Mouse (Mus musculus): Measurements from ENCODE around the gene Cpa5. TPM values are rescaled to one million over a fixed set of nuclear protein-coding genes. Genes with fewer than 3 reads are reported as not detected.

Cpa5 gene
- total and polyA plus RNA-seq, 2 experiments from 2014 or later = not detected

- no peaks in the 10 kb centered on the region for H3K36me3 ChIP-seq (ENCODE audit: insufficient read depth)
- DNase-seq = no peak
- WGBS = 78% methylated on average over 12 of the region's 12 CpGs
- H3K27me3 ChIP-seq (ENCODE audit: insufficient read depth, low read length) = no peaks in the 10 kb centered on the region
- no peak for TF ChIP-seq CTCF (IDR thresholded peaks at IDR 0.05; ENCODE audit: low read depth)
- ATAC-seq = no peak
- no peak overlapping the region for H3K4me2 ChIP-seq (ENCODE audit: low read depth)
- no peak overlapping the region for H3K9ac ChIP-seq
- no peaks in the 10 kb centered on the region for H3K9me3 ChIP-seq (ENCODE audit: low read length)
- H3K4me1 ChIP-seq (ENCODE audit: insufficient read depth) = no peaks in the 10 kb centered on the region
- no peak overlapping the region for H3K27ac ChIP-seq (ENCODE audit: low read depth, low read length)
- H3K4me3 ChIP-seq (ENCODE audit: low read depth, low read length) = no peak overlapping the region
Observed at GRCm38 (mm10) chr6:30643694-30644460, 33.1 kb downstream of the Cpa5 start.

- Histone ChIP-seq H3K36me3 (ENCODE audit: insufficient read depth) (no peaks in the 10 kb centered on the region), H3K27ac (ENCODE audit: low read depth, low read length) (no peak overlapping the region), H3K4me3 (ENCODE audit: low read depth, low read length) (no peak overlapping the region), H3K9ac (no peak overlapping the region), H3K27me3 (ENCODE audit: insufficient read depth, low read length) (no peaks in the 10 kb centered on the region), H3K4me2 (ENCODE audit: low read depth) (no peak overlapping the region), H3K4me1 (ENCODE audit: insufficient read depth) (no peaks in the 10 kb centered on the region), H3K9me3 (ENCODE audit: low read length) (no peaks in the 10 kb centered on the region)
- DNase-seq (no peak), ATAC-seq (no peak)
- no peak for TF ChIP-seq CTCF (IDR thresholded peaks at IDR 0.05; ENCODE audit: low read depth)
- WGBS = 35% methylated on average over 3 of the region's 3 CpGs
Observed at GRCm38 (mm10) chr6:30644462-30644861, 33.7 kb downstream of the Cpa5 start.

GRCm38 (mm10) chr6:30645379-30645778 lies 34.6 kb downstream of the Cpa5 start:
- Histone ChIP-seq H3K27me3 (ENCODE audit: insufficient read depth, low read length) (no peaks in the 10 kb centered on the region), H3K36me3 (ENCODE audit: insufficient read depth) (no peaks in the 10 kb centered on the region), H3K9ac (no peak overlapping the region), H3K4me2 (ENCODE audit: low read depth) (no peak overlapping the region), H3K27ac (ENCODE audit: low read depth, low read length) (no peak overlapping the region), H3K9me3 (ENCODE audit: low read length) (no peaks in the 10 kb centered on the region), H3K4me1 (ENCODE audit: insufficient read depth) (peaks cover 8% of the 10 kb centered on the region; the same call in 1 of the 2 replicates), H3K4me3 (ENCODE audit: low read depth, low read length) (no peak overlapping the region)
- ATAC-seq = no peak
- no peak for TF ChIP-seq CTCF (IDR thresholded peaks at IDR 0.05; ENCODE audit: low read depth)
- 80% methylated on average over 6 of the region's 6 CpGs for WGBS
- no peak for DNase-seq

- no peaks in the 10 kb centered on the region for H3K9me3 ChIP-seq (ENCODE audit: low read length)
- H3K27ac ChIP-seq (ENCODE audit: low read depth, low read length) = no peak overlapping the region
- no peaks in the 10 kb centered on the region for H3K27me3 ChIP-seq (ENCODE audit: insufficient read depth, low read length)
- H3K9ac ChIP-seq = no peak overlapping the region
- H3K4me2 ChIP-seq (ENCODE audit: low read depth) = no peak overlapping the region
- no peak overlapping the region for H3K4me3 ChIP-seq (ENCODE audit: low read depth, low read length)
- H3K36me3 ChIP-seq (ENCODE audit: insufficient read depth) = no peaks in the 10 kb centered on the region
- peak; percentile 54 for DNase-seq
- TF ChIP-seq CTCF (IDR thresholded peaks at IDR 0.05; ENCODE audit: low read depth) = no peak
- ATAC-seq = peak; percentile 26; the same call in 1 of the 2 replicates
- H3K4me1 ChIP-seq (ENCODE audit: insufficient read depth) = peaks cover 25% of the 10 kb centered on the region
- WGBS = 43% methylated on average over 11 of the region's 11 CpGs
Observed at GRCm38 (mm10) chr6:30649651-30650296, 39.0 kb downstream of the Cpa5 start.

GRCm38 (mm10) chr6:30652425-30653188 lies 41.8 kb downstream of the Cpa5 start:
- Histone ChIP-seq H3K4me1 (ENCODE audit: insufficient read depth) (peaks cover 33% of the 10 kb centered on the region), H3K4me3 (ENCODE audit: low read depth, low read length) (no peak overlapping the region), H3K27me3 (ENCODE audit: insufficient read depth, low read length) (no peaks in the 10 kb centered on the region), H3K9me3 (ENCODE audit: low read length) (no peaks in the 10 kb centered on the region), H3K36me3 (ENCODE audit: insufficient read depth) (no peaks in the 10 kb centered on the region), H3K9ac (no peak overlapping the region), H3K27ac (ENCODE audit: low read depth, low read length) (peak overlapping the region; percentile 54; the same call in 1 of the 2 replicates), H3K4me2 (ENCODE audit: low read depth) (no peak overlapping the region)
- ATAC-seq = no peak
- TF ChIP-seq CTCF (IDR thresholded peaks at IDR 0.05; ENCODE audit: low read depth) = no peak
- WGBS = 46% methylated on average over 9 of the region's 9 CpGs
- DNase-seq = no peak

GRCm38 (mm10) chr6:30653518-30653917 lies 42.7 kb downstream of the Cpa5 start:
- ATAC-seq (peak; percentile 5; the same call in 1 of the 2 replicates), DNase-seq (peak; percentile 28)
- WGBS = 44% methylated on average over 6 of the region's 6 CpGs

More at GRCm38 (mm10) chr6:30653518-30653917, 42.7 kb downstream of the Cpa5 start:
- no peak overlapping the region for H3K9ac ChIP-seq
- no peak for TF ChIP-seq CTCF (IDR thresholded peaks at IDR 0.05; ENCODE audit: low read depth)
- H3K27ac ChIP-seq (ENCODE audit: low read depth, low read length) = peak overlapping the region; percentile 54; the same call in 1 of the 2 replicates
- H3K4me1 ChIP-seq (ENCODE audit: insufficient read depth) = peaks cover 33% of the 10 kb centered on the region
- no peaks in the 10 kb centered on the region for H3K36me3 ChIP-seq (ENCODE audit: insufficient read depth)
- H3K9me3 ChIP-seq (ENCODE audit: low read length) = no peaks in the 10 kb centered on the region
- no peaks in the 10 kb centered on the region for H3K27me3 ChIP-seq (ENCODE audit: insufficient read depth, low read length)
- H3K4me2 ChIP-seq (ENCODE audit: low read depth) = no peak overlapping the region
- no peak overlapping the region for H3K4me3 ChIP-seq (ENCODE audit: low read depth, low read length)
